Mouse (Mus musculus) 3134 (cell line): Measurements from ENCODE around the gene Mfsd11.
"Not testable (repeated sequence)": the region's sequence is repeated elsewhere in the genome, so short reads cannot be mapped to it uniquely, and the experiment has no call there.

Experiments used
- DNase-seq: peaks from one replicate; pipeline ENCODE4 v3.0.0-alpha.2; 2011; ENCODE audit warnings: low spot score; ENCODE audit not compliant: insufficient read length; ENCODE audit errors: extremely low read depth

The Mfsd11 gene

GRCm38 (mm10) chr11:116821057-116821940 lies 30.9 kb upstream of the Mfsd11 start:
- DNase-seq = peak; percentile 74

GRCm38 (mm10) chr11:116822215-116822614 lies 30.0 kb upstream of the Mfsd11 start:
- DNase-seq = no peak

- no peak for DNase-seq
Observed at GRCm38 (mm10) chr11:116822626-116823025, 29.6 kb upstream of the Mfsd11 start.

GRCm38 (mm10) chr11:116823255-116823654 lies 29.0 kb upstream of the Mfsd11 start:
- no peak for DNase-seq

- not testable (repeated sequence) for DNase-seq
Observed at GRCm38 (mm10) chr11:116823885-116824284, 28.4 kb upstream of the Mfsd11 start.

- DNase-seq = no peak
Observed at GRCm38 (mm10) chr11:116825230-116825629, 27.0 kb upstream of the Mfsd11 start.

- no peak for DNase-seq
Observed at GRCm38 (mm10) chr11:116826550-116827504, 25.4 kb upstream of the Mfsd11 start.

DNA sequence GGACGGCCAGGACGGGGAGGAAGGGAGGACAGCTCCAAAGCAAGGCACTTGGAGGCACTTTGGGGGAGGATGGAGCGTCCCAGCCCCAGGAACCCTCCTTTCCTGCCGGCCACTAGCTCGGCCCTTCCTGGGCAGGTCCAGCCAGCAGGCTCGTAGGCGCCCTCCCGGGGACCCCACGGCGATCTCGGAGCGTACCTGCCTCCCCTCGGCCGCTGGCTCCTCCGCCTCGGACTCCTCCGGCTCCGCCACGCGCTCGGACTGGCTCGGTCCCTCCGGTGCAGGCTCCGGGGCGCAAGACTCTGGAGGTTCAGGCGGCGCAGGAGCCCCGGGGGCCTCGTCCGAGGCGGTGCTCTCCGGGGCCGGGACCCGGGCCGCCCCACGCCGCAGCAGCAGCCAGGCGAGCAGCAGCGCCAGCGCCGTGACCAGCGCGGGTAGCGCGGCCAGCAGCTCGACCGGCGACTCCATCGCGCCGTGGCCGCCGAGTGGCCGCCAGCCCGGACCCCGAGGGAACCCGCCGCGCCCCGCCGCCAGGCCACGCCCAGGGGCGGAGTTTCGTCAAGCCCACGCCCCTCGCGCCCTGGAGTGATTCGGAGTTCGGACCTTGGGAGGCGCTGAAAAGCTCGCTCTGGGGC lies 24.6 kb upstream of the Mfsd11 start, which contains the start of gene Mxra7:
Gene Mxra7, minus strand, starts transcription at position 513 of the 632 bp plus-strand sequence.
- DNase-seq = no peak

DNA sequence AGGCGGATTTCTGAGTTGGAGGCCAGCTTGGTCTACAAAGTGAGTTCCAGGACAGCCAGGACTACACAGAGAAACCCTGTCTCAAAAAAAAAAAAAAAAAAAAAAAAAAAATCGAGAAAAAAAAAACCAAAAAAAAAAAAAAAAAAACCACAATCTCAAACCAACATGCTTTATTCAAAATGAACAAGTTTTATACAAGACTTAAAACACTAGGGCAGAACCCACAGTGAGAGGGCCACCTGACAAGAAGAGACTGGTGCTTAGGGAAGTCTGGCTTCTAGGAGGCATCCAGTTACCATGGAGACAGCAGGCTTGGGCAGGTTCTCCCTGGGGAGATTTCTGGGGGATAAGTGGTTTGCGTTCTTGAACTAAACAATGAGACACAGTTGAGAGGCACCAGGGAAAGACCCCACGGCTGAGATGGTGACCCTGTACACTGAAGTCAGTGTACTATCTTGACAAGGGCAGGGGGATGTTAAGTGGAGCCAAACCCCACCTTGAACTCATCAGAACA lies 20.0 kb upstream of the Mfsd11 start:
- no peak for DNase-seq

DNA sequence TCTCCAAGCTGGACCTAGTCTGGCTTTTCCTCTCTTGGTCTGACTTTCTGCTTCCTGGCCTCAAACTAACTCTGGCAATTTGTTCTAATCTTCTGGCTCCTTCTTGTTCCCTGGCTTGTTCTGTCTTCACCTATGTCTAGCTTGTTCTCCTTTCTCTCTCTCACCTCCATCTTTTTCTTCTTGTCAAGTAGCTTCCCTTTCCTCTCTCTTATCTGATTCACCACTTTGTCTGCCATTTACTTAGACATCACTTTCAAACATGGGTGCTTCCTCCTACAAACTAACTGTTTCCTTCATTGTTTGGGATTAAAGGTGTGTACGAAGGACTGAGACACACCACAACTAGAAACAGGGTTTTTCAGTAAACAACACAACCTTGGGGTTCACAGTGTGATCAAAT lies 17.3 kb upstream of the Mfsd11 start:
- DNase-seq = no peak

DNA sequence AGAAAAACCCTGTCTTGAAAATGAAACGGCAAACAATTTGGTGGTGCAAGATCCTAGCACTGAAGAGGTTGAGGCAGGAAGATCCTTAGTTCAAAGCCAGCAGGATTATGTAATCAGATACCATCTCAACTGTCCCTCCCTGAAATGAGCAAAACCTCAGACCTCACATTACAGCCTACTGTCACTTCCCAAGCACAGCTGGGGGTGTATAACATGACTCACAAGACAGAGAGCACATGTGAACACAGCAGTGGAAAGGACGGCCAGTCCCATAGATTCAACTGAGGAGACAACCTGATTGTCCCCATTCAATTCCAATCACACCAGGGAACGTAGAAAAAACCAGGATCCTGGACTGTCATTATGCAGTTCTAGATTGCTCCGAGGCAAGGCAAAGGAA lies 16.0 kb upstream of the Mfsd11 start:
- no peak for DNase-seq

- no peak for DNase-seq
Observed at GRCm38 (mm10) chr11:116837441-116837840, 14.8 kb upstream of the Mfsd11 start.

DNA sequence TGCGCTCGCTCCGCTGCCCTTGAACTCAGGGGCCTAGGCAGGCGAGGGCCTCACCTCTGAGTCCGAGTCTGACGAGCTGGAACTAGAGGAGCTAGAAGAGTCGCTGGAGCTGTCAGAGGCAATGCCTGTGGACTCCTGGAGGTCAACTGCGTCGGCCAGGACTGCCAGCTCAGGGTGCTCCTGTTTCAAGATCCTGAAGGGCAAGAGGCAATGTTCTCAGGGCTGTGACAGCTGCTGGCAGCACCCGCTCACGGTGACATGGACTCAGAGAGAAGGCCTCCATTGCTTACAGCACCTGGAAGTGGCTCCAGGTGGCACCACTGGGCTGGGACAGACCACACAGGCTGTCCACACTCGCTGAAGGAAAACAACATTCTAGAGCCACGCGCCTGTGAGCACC lies 13.3 kb upstream of the Mfsd11 start:
- DNase-seq = no peak

GRCm38 (mm10) chr11:116839601-116840000 lies 12.6 kb upstream of the Mfsd11 start:
- no peak for DNase-seq

DNA sequence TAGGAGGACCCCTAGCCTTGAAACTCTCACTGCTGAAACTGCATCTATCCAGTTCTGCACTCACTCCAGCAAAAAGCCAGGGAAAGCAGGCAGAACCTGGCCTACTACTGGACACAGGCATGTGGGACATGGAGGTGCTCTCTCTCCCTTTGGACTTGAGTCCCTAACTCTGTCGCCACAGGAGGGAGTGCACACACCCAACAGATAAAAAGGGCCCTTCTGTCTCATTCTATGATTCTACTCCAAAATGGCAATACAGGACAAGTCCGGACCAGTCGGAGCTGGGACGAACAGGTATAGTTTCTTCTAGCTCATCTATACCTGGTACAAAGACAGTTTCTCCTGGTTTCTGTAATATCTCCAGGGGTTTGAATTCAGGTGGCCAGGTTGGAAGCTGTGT lies 11.5 kb upstream of the Mfsd11 start:
- DNase-seq = no peak

DNA sequence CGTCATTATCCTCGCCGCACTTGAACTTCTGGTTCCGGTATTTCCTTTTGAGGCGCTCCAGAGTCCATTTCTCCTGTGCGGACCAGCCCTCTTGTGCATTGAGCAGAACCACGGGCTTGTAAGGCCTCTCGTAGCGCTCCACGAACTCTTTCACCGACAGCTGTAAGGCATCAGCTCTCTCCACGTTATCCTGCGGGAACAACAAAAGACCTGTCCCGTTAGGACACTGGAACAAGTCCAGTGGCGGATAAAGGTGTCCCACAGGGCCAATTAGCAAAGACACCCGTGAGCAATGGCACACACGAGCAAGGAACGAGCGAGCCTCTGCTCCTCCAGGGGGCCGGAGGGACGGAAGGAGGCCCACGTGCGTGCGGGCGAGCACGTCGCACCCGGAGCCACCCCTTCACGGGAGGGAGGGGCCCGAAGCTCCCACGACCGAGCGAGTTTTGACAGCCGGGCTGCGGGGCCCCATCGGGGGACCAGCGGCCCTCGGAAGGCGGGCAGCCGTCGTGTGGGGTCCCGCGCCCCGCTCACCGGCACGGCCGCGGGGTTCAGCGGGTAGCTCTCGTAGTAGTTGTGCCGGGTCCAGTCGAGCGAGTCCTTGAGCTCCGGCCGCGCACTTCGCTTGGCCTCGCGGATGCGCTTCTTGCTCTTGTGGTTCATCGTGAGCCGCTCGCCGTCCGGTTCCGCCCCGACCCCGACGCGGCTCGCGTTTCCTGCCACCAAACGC lies 9.5 kb upstream of the Mfsd11 start:
- peak; percentile 84 for DNase-seq

- peak; percentile 100 for DNase-seq
Observed at GRCm38 (mm10) chr11:116843261-116844233, 8.7 kb upstream of the Mfsd11 start, which contains the start of the genes Mettl23 and Jmjd6. Gene Mettl23, plus strand, starts transcription at chr11:116843278. Gene Jmjd6, minus strand, starts transcription at chr11:116843449.

DNA sequence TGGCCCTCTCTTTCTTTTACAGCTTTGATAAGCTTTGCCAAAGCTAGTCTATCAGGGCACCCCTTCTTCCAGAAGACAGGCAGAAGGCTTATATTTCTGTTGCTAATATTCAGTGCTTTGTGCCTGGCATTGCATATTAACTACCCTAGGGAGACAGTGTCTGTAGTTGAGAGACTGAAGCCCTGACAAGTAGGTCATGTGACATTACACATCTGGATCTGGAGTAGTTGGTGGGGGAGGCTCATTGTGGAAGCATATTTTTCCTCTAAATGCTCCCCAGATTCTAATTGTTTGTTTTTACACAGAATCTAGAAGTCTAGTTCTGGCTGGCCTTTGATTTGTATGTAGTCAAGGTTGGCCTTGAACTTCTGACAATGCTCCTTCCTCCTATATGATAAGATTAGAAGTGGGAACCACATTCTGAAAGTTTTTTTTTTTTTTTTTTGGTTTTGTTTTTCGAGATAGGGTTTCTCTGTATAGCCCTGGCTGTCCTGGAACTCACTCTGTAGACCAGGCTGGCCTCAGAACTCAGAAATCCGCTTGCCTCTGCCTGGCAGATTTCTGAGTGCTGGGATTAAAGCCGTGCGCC lies 5.6 kb upstream of the Mfsd11 start:
- no peak for DNase-seq
